Mouse (Mus musculus) layer of hippocampus, postnatal 14 days (tissue): ENCODE results near the gene Cacna1a. TPM values are rescaled to one million over a fixed set of nuclear protein-coding genes. Genes with fewer than 3 reads are reported as not detected.

Experiments used
- DNase-seq, 2 experiments: peaks; one replicate each; pipeline ENCODE4 v3.0.0; 2021 to 2022; ENCODE audit warnings: low spot score in 2 of 2, mixed read lengths in 1 of 2
- total RNA-seq, 2 experiments: library from RNA; stranded (reverse); gene quantifications; 2 replicates each; pipeline ENCODE4 v1.2.3; 2021

Cacna1a gene
- total RNA-seq, 2 experiments from 2014 or later: 256 to 259 TPM

DNA sequence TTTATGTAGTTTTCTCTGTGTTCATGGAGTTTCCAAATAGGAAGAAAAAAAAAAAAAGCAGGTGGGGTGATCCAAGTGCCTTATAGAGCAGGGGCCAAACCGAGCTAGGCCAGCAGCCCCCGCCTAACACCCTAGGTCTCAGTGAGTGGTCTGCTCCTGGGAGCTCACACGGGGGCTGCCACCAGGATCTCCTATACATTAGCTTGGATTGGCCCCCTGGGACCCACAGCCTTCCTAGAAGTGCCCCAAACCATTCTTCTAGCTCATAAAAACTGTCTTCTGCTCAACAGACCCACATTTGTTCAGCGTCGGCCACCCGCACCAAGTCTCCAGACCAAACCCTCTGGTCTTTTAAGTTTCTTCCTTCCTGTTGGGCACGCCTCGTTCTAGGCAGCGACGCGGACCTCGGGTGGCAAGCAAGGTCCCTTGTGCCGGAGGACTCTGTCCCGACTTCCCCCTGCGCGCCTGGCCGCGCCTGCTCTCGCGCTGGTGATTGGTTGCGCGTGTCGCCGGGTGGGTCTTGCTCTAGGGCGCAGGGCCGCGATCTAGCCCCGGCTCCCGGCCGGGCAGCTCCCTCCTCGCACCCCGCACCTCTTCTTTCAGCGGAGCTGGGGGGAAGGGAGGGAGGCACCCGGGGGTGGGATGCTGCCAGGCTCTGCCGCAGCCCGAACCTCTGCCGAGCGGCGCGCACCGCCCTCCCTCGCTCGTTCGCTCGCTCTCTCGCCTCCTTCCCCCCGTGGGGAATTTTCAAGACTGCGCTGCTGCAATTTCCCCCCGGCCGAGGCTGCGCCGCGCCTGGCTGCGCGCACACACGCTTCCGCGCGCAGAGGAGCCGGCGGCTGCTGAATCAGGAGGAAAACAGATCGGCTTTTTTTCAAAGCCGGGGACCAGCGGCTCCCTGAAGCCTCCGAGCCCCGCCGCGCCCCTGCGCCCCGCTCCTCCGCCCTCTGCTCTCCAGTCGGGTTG lies 25.9 kb downstream of the Cacna1a start:
- DNase-seq: peak; percentile 64 to 68

DNA sequence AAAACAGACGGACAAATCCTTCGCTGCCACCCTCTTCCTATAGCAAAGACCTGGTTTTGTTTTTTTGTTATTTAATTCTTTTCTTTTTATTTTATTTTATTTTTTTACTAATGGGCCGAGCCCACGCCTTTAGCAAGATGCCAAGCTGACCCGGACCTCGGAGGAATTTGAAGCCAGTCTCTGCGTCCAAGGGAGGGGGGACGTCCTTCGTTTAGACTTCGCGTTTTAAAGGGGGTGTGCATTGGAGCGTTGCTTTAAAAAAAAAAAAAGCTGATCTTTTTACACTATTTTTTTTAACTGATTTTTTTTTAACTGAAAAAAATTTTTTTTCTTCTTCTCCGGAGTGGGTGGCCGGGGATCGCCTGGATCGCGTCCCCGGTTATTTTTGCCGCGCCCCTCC lies 26.7 kb downstream of the Cacna1a start:
- no peak for DNase-seq

DNA sequence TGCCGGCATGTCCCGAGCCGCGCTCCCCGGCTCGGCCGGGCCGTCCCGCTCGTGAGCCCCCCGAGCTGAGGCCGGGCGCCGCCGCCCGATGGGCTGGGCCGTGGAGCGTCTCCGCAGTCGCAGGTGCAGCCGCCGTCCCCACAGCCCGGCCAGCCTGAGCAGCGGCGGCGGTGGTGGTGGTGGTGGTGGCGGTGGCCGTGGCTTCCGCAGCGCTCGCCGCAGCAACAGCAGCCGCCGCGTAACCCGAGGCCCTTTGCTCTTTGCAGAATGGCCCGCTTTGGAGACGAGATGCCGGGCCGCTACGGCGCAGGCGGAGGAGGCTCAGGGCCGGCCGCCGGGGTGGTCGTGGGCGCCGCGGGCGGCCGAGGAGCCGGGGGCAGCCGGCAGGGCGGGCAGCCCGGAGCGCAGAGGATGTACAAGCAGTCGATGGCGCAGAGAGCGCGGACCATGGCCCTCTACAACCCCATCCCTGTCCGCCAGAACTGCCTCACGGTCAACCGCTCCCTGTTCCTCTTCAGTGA lies 27.2 kb downstream of the Cacna1a start:
- peak in 1 of 2 experiments; percentile 48 for DNase-seq

DNA sequence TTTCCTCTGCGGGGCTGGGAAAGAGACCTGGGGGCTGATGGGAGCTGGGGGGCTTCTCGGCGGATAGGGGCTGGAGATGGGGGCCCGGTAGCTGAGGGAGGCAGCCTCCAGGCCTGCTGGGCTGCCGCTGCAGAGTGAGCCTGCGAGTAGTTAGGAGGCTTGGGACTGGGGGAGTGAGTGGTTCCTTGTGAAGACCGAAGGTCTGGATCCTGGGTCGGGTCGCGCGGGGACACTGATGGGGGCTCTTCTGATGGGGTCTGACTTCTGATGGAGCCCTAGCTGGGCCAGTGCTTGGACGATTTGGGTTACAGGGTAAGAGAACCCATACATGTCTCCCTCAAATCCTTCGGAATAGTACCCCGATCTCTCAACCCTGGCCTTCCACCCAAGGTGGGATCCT lies 27.8 kb downstream of the Cacna1a start:
- DNase-seq: peak in 1 of 2 experiments; percentile 35

DNA sequence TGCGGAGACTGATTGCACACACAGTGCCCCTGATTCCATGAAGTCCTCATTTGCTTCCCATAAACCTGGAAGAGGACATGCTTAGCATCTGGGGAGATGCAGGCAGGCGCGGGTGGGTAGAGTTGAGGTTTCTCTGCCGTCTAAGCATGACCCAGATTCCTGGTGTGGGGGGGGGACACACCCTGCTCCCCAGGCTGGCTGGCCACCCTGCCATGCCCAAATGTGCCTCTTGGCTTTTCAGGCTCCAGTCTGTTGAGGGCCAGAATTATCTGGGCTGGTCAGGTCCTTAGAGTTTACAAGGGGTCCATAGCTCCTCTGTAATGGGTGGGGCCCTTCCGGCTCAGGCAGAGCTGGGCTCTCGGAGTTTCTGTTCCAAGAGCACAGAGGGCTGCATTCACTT lies 28.7 kb downstream of the Cacna1a start:
- no peak for DNase-seq

DNA sequence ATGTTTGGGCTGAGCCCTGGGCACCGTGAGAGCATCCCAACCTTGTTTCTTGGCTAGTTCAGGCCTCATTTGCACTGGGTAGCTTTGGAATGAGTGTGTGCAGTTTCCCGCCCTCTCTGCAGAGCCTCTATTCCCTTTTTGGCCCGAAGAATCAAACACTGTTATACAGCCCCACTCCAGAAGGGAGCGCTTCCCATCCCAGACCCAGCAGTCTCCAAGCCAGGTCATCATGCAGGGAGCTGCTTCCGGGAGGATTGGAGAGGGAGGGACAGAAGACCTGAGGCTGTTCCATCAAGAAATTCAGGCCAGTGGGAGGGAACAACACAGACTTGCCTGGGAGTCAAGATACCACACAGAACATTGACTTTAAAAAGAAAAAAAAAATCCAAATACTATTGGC lies 29.6 kb downstream of the Cacna1a start:
- no peak for DNase-seq

DNA sequence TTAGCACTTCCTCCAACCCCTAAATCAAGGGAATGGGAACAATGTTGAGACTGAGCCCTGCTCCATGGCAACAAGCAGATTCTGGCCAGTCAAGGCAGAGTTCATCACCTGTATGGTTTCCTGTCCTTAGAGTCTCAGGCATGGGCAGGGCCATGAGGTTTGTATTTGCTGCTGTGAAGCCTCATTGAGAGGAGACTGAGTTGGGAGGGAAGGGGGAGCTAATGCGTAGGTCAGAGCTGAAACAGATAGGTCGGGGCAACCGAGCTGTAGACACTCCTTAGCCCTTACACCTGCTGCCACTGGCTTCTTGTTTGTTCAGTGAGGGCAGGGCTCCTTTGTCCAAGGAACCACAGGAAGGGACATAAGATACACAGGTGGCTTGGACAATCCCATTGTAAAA lies 36.2 kb downstream of the Cacna1a start:
- DNase-seq: no peak

DNA sequence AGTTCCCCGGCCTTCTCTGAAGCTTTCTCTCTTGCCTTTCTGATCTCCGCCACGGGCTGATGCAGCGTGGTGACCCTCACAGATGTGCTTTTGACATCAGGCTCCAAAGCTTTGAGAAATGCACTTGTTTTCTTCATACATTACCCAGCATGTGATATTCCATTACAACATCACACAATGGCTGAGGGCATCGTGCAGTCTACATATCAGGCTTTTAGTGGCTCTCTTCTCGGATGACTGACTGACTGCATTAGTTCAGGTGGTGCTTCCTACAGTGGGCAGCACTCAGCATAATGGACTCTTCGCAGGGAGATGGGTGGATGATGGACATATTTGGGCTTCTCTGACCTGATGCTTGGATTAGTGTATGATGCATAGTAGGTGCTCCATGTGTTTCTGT lies 37.8 kb downstream of the Cacna1a start:
- DNase-seq: no peak

DNA sequence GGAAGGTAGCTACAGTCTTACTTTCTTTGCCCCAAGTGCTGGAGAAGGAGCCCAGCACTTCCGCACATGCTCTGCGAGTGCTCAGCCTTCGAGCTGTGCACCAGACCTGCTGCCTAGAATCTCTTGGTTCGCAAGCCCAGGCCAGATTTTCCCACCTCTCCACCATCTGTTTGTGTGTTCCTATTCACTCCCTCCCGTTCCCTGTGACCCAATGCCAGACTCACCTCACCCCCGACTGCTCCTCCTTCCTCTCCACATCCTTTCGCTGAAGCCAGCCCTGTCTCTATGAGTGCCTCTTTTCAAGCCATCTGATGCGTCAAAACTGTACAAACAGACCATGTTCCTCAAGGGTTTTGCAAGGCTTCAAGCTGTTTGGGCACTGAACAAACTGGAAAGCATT lies 38.3 kb downstream of the Cacna1a start:
- DNase-seq: peak in 1 of 2 experiments; percentile 43

DNA sequence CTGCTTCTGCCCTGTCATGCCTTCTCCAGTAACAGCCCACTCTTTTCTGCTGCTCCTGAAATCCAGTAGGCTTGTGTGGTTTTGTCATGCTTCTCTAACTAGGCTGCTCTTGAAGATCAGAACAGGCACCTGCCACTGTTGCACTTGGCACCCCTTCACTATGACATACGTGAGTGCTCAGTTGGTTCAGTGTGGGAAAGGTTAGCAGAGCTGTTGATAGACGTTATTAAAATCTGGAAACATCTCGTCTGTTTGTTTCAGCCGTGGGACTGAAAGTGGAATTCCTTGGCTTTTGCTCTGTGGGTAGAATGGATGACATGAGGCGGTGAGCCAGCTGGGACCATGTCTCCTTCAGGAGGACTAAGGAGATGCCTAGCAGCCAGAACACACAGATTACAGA lies 39.8 kb downstream of the Cacna1a start:
- no peak for DNase-seq

DNA sequence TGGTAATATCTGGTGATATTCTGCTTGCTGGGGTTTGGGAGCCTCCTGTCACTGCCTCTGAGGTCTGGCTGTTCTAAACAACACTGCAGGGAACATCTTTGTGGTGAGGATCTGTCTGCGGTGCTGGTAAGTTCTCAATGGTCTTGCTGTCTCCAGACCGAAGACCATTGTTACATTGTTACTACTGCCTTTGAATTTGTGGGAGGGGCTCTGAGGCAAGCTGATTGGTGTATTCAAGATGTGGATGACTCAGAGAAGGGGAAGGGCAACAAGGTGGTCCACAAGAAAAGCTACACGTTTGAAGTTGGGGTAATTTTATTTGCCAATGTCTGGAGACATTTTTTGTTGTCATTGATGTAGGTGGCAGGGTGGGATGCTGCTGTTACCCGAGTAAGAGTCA lies 40.8 kb downstream of the Cacna1a start:
- DNase-seq: no peak

DNA sequence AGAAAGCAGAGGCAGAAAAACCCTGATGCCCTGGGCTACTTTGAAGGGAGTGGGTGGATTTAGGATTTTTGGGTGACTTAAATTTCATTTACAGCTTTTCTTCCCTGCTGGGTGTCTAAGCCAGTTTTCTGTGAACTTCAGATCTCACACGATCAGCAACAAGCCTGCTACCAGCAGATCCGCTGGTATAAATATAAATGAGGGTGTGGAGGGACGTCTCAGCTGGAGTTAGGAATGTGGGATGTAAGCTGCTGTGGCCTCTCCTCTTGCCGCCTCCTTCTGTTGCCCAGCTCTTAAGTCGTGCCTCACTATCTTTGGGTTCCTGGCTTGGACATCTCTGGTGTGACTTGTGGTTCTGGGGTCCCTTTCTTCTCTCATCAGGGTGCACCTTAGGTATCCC lies 41.3 kb downstream of the Cacna1a start:
- no peak for DNase-seq

DNA sequence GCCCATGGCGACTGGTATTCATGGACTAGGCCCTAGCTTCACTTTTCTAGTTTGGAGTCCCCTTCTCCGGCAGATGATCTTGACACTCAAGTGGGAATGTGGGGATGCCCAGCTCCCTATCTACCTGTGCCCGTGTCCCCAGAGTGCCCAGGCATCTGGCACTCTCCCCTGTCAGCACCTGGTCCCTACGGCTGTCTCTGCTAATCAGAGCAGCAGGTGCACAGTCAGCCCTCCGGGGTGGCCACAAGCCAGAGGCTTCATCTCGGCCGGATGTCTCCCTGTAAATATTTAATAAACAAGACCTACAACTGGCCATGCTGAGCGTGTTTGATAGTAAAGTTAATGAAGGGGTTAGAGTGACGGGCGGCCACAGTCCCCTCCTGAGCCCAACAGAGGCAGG lies 47.1 kb downstream of the Cacna1a start:
- no peak for DNase-seq

DNA sequence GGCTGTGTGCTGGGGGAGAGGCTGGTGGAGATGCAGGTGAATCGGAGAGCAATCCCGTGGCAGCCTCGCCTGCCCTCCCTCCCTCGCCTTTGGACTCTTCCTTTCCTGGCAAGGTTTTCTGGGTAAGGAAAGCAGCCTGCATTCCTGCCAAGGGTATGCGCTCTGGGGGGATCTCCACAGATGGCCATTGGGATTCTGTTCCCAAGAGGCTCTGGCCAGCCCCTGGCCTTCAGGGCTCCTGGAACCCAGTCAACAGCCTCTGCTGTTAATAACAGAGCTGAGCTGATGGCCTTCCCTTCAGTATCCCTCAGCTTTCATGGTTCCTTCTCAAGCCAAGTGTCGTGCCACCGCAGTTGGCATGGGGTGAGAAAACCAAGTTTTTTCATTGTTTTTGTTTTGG lies 51.6 kb downstream of the Cacna1a start:
- DNase-seq: peak in 1 of 2 experiments; percentile 48

DNA sequence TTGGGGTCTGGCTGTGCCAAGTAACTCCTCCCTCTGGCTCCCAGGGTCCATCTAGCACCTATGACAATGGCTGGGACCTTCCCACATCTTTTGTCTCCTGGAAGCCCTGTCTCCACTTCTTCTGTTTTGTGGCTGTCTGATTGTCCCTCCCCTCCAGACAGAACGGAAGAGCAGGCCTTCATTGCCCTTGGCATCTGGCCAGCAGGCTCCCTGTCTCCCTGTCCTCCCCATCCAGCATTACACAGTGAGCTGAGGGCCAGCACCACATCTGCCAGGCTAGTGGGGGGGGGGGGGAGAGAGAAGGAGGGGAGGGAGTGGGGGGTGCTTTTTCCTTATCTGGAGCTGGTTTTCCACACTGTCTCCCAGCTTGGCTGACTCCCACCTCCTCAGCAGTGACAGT lies 53.8 kb downstream of the Cacna1a start:
- no peak for DNase-seq

DNA sequence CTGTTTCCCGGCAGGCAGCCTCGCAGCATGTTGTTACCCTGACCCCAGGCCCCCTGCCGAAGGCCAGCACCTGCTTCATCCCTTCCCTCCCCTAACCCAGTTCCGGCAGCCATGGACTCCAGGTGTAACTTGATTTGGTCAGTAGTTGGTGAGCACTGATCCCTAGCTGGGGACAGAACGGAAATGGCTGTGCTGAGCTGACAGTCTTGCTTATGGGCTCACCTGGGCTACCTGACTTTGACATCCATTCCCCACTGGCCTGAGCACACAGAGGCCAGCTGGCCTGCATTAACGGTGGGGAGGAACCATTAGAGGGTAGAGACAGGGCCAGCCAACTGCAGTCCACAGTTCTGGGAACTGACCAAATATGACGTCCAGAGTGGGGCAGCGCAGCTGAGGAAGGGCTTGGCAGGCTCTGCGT lies 58.3 kb downstream of the Cacna1a start:
- DNase-seq: no peak

DNA sequence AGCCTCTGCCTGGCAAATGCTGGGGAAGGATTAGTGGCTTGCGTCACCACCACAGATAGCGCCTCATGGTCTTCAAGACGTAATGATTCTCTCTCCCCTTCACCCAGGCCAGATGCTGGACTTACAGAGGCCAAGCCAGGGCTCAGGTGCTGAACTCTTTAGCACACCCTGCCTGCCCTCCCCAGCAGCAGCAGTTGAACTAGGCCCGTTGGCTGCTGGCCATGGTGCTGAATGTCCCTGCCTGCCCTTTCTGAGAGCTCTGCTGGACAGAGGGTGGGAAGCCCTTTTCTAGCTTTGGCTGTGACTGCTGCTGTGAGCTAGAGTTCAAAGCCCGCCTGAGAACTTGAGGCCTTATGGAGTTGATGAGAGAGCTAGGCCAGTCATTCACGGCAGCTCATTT lies 66.3 kb downstream of the Cacna1a start:
- DNase-seq: peak in 1 of 2 experiments; percentile 30

DNA sequence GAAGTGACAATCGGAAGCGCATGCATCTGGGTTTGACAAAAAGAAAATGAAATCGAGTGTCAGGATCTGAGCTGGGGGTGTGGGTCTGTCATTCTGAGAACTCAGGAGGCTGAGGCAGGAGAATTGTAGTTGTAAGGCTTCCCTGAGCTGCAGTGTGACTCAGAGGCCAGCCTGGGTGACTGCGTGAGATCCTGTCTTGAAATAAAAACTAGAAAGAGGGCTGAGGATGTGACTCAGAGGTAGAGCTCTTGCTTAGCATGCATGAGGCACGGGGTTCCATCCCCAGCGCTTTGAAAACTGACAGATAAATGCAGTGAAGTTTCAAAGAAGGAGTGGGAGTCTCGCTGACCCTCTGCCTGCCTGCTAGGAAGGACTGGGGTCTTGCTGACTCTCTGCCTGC lies 70.6 kb downstream of the Cacna1a start:
- no peak for DNase-seq

DNA sequence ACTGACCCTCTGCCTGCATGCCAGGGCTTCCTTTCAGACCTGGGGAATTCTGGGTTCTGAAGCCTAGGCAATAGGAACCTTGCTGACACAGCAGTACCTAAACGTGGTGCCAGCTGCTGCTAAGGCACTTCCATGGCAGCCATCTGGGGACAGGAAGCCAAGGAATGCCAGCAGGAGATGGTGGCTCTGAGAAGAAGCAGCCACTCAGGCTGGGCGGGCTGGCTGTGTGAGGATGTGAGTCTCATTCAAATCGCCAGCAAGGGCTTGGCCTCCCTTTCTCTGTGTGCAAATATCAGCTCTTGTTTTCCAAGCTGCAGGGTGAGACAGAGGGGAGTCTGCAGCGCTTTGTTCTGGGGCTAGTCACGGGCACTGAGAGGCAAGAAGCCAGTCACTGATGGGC lies 71.0 kb downstream of the Cacna1a start:
- DNase-seq: peak; percentile 27 to 40

DNA sequence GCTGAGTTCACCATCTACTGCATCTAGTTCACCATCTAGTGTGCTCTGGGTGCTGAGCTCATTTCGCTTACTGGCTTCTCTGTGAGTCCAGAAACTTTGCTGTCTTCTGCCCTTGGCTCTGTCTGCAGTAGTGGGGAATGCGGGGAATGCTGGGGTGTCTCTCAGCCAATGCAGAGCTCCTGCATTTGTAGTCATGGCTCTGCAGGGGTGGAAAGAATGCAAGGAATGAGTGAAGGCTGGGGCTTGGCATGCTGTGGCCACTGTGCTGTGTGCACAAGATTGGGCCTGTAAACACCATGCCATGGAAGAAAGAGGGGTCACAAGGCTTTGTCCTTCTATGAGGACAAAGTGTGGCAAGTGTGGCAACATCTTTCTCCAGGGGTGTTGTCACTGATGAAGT lies 72.5 kb downstream of the Cacna1a start:
- DNase-seq: no peak

DNA sequence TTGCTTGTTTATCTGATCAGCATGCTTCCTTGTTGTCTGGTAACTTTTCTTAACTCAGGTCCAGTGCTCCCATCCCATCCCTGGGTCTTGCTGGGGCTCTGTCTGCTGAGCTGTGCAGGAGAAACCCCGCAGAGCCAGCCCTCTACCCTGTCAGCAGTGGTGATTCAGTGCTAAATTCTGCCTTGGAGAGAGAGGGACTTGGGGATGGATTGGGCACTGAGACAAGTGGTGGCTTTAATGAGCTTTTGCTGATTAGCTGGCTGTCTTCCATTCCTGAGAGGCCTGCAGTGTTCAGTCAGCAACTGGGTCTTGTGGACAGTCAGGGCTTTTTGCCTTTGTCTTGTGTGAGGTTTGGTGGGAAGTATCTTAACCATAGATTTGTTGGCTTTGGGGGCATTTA lies 78.7 kb downstream of the Cacna1a start:
- peak in 1 of 2 experiments; percentile 61 for DNase-seq

DNA sequence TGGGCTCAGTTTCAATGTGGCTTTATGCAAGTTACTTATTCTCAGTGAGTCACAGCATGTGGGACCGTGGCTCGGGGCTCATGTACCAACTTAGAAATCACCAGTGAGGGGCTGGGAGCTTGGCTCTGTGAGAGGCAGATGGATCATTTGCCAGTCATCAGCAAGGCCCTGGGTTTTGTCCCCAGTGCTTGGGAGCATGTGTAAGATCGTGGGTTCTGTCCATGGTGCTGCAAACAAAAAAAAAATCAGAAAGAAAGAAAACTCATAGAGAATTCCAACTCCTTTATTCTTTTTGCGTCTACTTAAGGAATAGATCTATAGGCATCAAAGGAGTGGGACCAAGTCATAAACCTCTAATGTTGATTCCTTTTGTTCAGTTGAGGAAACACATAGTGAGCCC lies 80.8 kb downstream of the Cacna1a start:
- no peak for DNase-seq
